Mouse (Mus musculus) MEL (cell line): ENCODE measurements around the gene Gm42715. TPM values are rescaled to one million over a fixed set of nuclear protein-coding genes. Genes with fewer than 3 reads are reported as not detected.

Source experiments
- DNase-seq: peaks from one replicate; pipeline ENCODE4 v3.0.0; 2011; ENCODE audit warnings: low read depth, low spot score
- H3K27ac ChIP-seq: 2 replicates; pipeline ENCODE4 v1.5.1; 2012; ENCODE audit warnings: low read depth, mild to moderate bottlenecking, control low read depth, low read length, moderate library complexity; ENCODE audit not compliant: control insufficient read depth
- H3K27me3 ChIP-seq, 2 experiments: fragments of 150-350 bp in 1 of 2; sonication (generic) in 1 of 2; 2 replicates each; pipeline ENCODE4 v1.6.1; 2012; ENCODE audit warnings: low read length in 2 of 2, mild to moderate bottlenecking in 2 of 2, improper control_type of control experiment in 1 of 2, moderate library complexity in 1 of 2; ENCODE audit not compliant: insufficient read depth in 2 of 2, control insufficient read depth in 1 of 2
- H3K36me3 ChIP-seq, 2 experiments: 2 replicates each; pipeline ENCODE4 v1.6.1; 2012 to 2014; ENCODE audit warnings: low read length in 2 of 2, improper control_type of control experiment in 1 of 2, inconsistent platforms in 1 of 2, mild to moderate bottlenecking in 1 of 2; ENCODE audit not compliant: insufficient read depth in 2 of 2, control insufficient read depth in 1 of 2
- H3K4me1 ChIP-seq, 2 experiments: fragments of 150-350 bp in 1 of 2; sonication (generic) in 1 of 2; 2 replicates each; pipeline ENCODE4 v1.6.1; 2012; ENCODE audit warnings: low read length in 2 of 2, improper control_type of control experiment in 1 of 2, mild to moderate bottlenecking in 1 of 2; ENCODE audit not compliant: insufficient read depth in 2 of 2, control insufficient read depth in 1 of 2
- H3K4me3 ChIP-seq, 2 experiments: fragments of 150-350 bp in 1 of 2; sonication (generic) in 1 of 2; 2 replicates each; pipeline ENCODE4 v1.5.1; 2012; ENCODE audit warnings: low read depth in 2 of 2, low read length in 2 of 2, mild to moderate bottlenecking in 2 of 2, moderate library complexity in 2 of 2, control low read depth in 1 of 2, improper control_type of control experiment in 1 of 2; ENCODE audit not compliant: control insufficient read depth in 1 of 2, insufficient read depth in 1 of 2
- H3K79me2 ChIP-seq: 2 replicates; pipeline ENCODE4 v1.6.1; 2012; ENCODE audit warnings: mild to moderate bottlenecking, low read length, moderate library complexity; ENCODE audit not compliant: control insufficient read depth, poor library complexity, insufficient read depth
- H3K9ac ChIP-seq: 2 replicates; pipeline ENCODE4 v1.6.1; 2012; ENCODE audit warnings: low read depth, mild to moderate bottlenecking, control low read depth, low read length, moderate library complexity; ENCODE audit not compliant: control insufficient read depth, poor library complexity, severe bottlenecking
- H3K9me3 ChIP-seq: fragments of 150-350 bp; sonication (generic); replicated peaks from 2 replicates; pipeline ENCODE4 v1.6.1; 2012; ENCODE audit warnings: mild to moderate bottlenecking, low read length, improper control_type of control experiment, moderate library complexity; ENCODE audit not compliant: insufficient read depth
- CHD1 ChIP-seq: IDR thresholded peaks from 2 replicates; pipeline ENCODE4 v1.6.1; 2012; ENCODE audit warnings: low read depth, mild to moderate bottlenecking, inconsistent platforms, low read length, improper control_type of control experiment
- CHD2 ChIP-seq: IDR thresholded peaks from 2 replicates; pipeline ENCODE4 v1.6.1; 2011; ENCODE audit warnings: low read length, improper control_type of control experiment
- CTCF ChIP-seq, 3 experiments: IDR thresholded peaks in 2 of 3; conservative IDR thresholded peaks in 1 of 3; 2 replicates each; pipeline ENCODE4 v1.5.1; 2011 to 2012; ENCODE audit warnings: low read length in 3 of 3, low read depth in 2 of 3, mild to moderate bottlenecking in 2 of 3, improper control_type of control experiment in 1 of 3, inconsistent platforms in 1 of 3, mixed read lengths in 1 of 3, moderate library complexity in 1 of 3; ENCODE audit not compliant: control insufficient read depth in 1 of 3, insufficient read depth in 1 of 3, poor library complexity in 1 of 3, severe bottlenecking in 1 of 3
- E2F4 ChIP-seq: IDR thresholded peaks from 2 replicates; pipeline ENCODE4 v1.6.1; 2011; ENCODE audit warnings: low read depth, low read length, improper control_type of control experiment, borderline replicate concordance
- EP300 ChIP-seq, 2 experiments: IDR thresholded peaks; 2 replicates each; pipeline ENCODE4 v1.6.1; 2011; ENCODE audit warnings: improper control_type of control experiment in 2 of 2, low read length in 2 of 2, low read depth in 1 of 2, mild to moderate bottlenecking in 1 of 2
- ETS1 ChIP-seq: IDR thresholded peaks from 2 replicates; pipeline ENCODE4 v1.6.1; 2012; ENCODE audit warnings: low read depth, mild to moderate bottlenecking, inconsistent platforms, low read length, improper control_type of control experiment, moderate library complexity
- GABPA ChIP-seq: IDR thresholded peaks from 2 replicates; pipeline ENCODE4 v1.6.1; 2012; ENCODE audit warnings: low read depth, mild to moderate bottlenecking, inconsistent platforms, low read length, improper control_type of control experiment, moderate library complexity
- GATA1 ChIP-seq: IDR thresholded peaks from 2 replicates; pipeline ENCODE4 v1.6.1; 2011; ENCODE audit warnings: low read depth, low read length, improper control_type of control experiment
- HCFC1 ChIP-seq: IDR thresholded peaks from 2 replicates; pipeline ENCODE4 v1.6.1; 2012; ENCODE audit warnings: low read depth, mild to moderate bottlenecking, inconsistent platforms, low read length, improper control_type of control experiment, moderate library complexity
- JUND ChIP-seq: IDR thresholded peaks from 2 replicates; pipeline ENCODE4 v1.6.1; 2011; ENCODE audit warnings: low read depth, mild to moderate bottlenecking, improper control_type of control experiment, low read length
- KAT2A ChIP-seq: conservative IDR thresholded peaks from 2 replicates; pipeline ENCODE4 v1.6.1; 2012; ENCODE audit warnings: low read depth, low read length, improper control_type of control experiment, inconsistent platforms
- MAFK ChIP-seq: IDR thresholded peaks from 2 replicates; pipeline ENCODE4 v1.6.1; 2011; ENCODE audit warnings: low read depth, mild to moderate bottlenecking, low read length, improper control_type of control experiment, borderline replicate concordance
- MAX ChIP-seq: IDR thresholded peaks from 2 replicates; pipeline ENCODE4 v1.6.1; 2011; ENCODE audit warnings: low read length, improper control_type of control experiment
- MAZ ChIP-seq: IDR thresholded peaks from 2 replicates; pipeline ENCODE4 v1.6.1; 2012; ENCODE audit warnings: low read depth, mild to moderate bottlenecking, inconsistent platforms, low read length, improper control_type of control experiment
- MEF2A ChIP-seq: IDR thresholded peaks from 2 replicates; pipeline ENCODE4 v1.6.1; 2014; ENCODE audit warnings: low read depth, mild to moderate bottlenecking, inconsistent platforms, low read length, improper control_type of control experiment; ENCODE audit not compliant: poor library complexity, insufficient replicate concordance, severe bottlenecking; ENCODE audit errors: extremely low read depth
- MYB ChIP-seq: IDR thresholded peaks from 2 replicates; pipeline ENCODE4 v1.6.1; 2011; ENCODE audit warnings: mild to moderate bottlenecking, low read depth, low read length, improper control_type of control experiment
- MYC ChIP-seq: IDR thresholded peaks from 2 replicates; pipeline ENCODE4 v1.6.1; 2011; ENCODE audit warnings: low read depth, mild to moderate bottlenecking, low read length, improper control_type of control experiment, moderate library complexity
- NELFE ChIP-seq: IDR thresholded peaks from 2 replicates; pipeline ENCODE4 v1.6.1; 2011; ENCODE audit warnings: low read depth, low read length, improper control_type of control experiment
- NRF1 ChIP-seq: IDR thresholded peaks from 2 replicates; pipeline ENCODE4 v1.6.1; 2014; ENCODE audit warnings: low read depth, mild to moderate bottlenecking, inconsistent platforms, low read length, improper control_type of control experiment, moderate library complexity; ENCODE audit not compliant: poor library complexity, insufficient read depth, severe bottlenecking
- POLR2A ChIP-seq, 2 experiments: IDR thresholded peaks; 2 replicates each; pipeline ENCODE4 v1.6.1; 2011 to 2012; ENCODE audit warnings: low read length in 2 of 2, mild to moderate bottlenecking in 2 of 2, control low read depth in 1 of 2, improper control_type of control experiment in 1 of 2, low read depth in 1 of 2, moderate library complexity in 1 of 2; ENCODE audit not compliant: control insufficient read depth in 1 of 2, insufficient read depth in 1 of 2, poor library complexity in 1 of 2
- POLR2AphosphoS5 ChIP-seq: IDR thresholded peaks from 2 replicates; pipeline ENCODE4 v1.6.1; 2012; ENCODE audit warnings: low read depth, borderline replicate concordance, mild to moderate bottlenecking, inconsistent platforms, low read length, moderate library complexity, mixed read lengths
- SIN3A ChIP-seq: IDR thresholded peaks from 2 replicates; pipeline ENCODE4 v1.6.1; 2012; ENCODE audit warnings: low read length, improper control_type of control experiment, inconsistent platforms
- TAL1 ChIP-seq: IDR thresholded peaks from 2 replicates; pipeline ENCODE4 v1.6.1; 2012; ENCODE audit warnings: mild to moderate bottlenecking, inconsistent platforms, low read length, moderate library complexity, mixed read lengths
- TBP ChIP-seq: IDR thresholded peaks from 2 replicates; pipeline ENCODE4 v1.8.0; 2011; ENCODE audit warnings: low read depth, low read length, improper control_type of control experiment
- TCF12 ChIP-seq: IDR thresholded peaks from 2 replicates; pipeline ENCODE4 v1.6.1; 2014; ENCODE audit warnings: low read depth, mild to moderate bottlenecking, inconsistent platforms, low read length, improper control_type of control experiment, moderate library complexity
- UBTF ChIP-seq: IDR thresholded peaks from 2 replicates; pipeline ENCODE4 v1.6.1; 2012; ENCODE audit warnings: low read depth, mild to moderate bottlenecking, inconsistent platforms, low read length, improper control_type of control experiment, moderate library complexity, borderline replicate concordance; ENCODE audit not compliant: insufficient read depth
- USF1 ChIP-seq: IDR thresholded peaks from 2 replicates; pipeline ENCODE4 v1.6.1; 2014; ENCODE audit warnings: low read depth, mild to moderate bottlenecking, inconsistent platforms, low read length, improper control_type of control experiment, moderate library complexity
- USF2 ChIP-seq, 2 experiments: IDR thresholded peaks; 2 replicates each; pipeline ENCODE4 v1.6.1; 2011 to 2012; ENCODE audit warnings: improper control_type of control experiment in 2 of 2, low read length in 2 of 2, borderline replicate concordance in 1 of 2, inconsistent platforms in 1 of 2, low read depth in 1 of 2, mild to moderate bottlenecking in 1 of 2; ENCODE audit not compliant: insufficient read depth in 1 of 2
- ZC3H11A ChIP-seq: IDR thresholded peaks from 2 replicates; pipeline ENCODE4 v1.6.1; 2012; ENCODE audit warnings: low read depth, mild to moderate bottlenecking, inconsistent platforms, low read length, improper control_type of control experiment
- ZKSCAN1 ChIP-seq: IDR thresholded peaks from 2 replicates; pipeline ENCODE4 v1.6.1; 2012; ENCODE audit warnings: low read depth, mild to moderate bottlenecking, inconsistent platforms, low read length, improper control_type of control experiment, moderate library complexity
- ZNF384 ChIP-seq: IDR thresholded peaks from 2 replicates; pipeline ENCODE4 v1.6.1; 2012; ENCODE audit warnings: low read depth, mild to moderate bottlenecking, inconsistent platforms, low read length, improper control_type of control experiment
- polyA plus RNA-seq, 2 experiments: library from polyadenylated mRNA; stranded (reverse) in 1 of 2; unstranded in 1 of 2; fragments of >175 nt in 1 of 2; fragments of >200 nt in 1 of 2; gene quantifications; 2 replicates each; pipeline versions ENCODE4 v1.2.1 to v1.2.4; 2012; ENCODE audit warnings: low replicate concordance in 2 of 2, low read depth in 1 of 2; ENCODE audit not compliant: insufficient read length in 2 of 2, insufficient read depth in 1 of 2, missing spikeins in 1 of 2
- total RNA-seq: library from RNA; depleted of rRNA; stranded (reverse); fragments of 300-350 nt; gene quantifications from 2 replicates; pipeline ENCODE4 v1.2.3, GENCODE M21; 2012

Gm42715 gene
- total and polyA plus RNA-seq, 3 experiments: 9.0 to 25.4 TPM; not detected in 1

GRCm38 (mm10) chr7:127511241-127511640, 8.1 kb upstream of the Gm42715 start:
- no peak for DNase-seq
- TF ChIP-seq CTCF (IDR thresholded peaks at IDR 0.05 in 2 of 3, conservative IDR thresholded peaks at IDR 0.05 in 1 of 3; ENCODE audit: control insufficient read depth in 1 of 3, insufficient read depth in 1 of 3, low read depth in 2 of 3, low read length in 3 of 3, poor library complexity in 1 of 3, severe bottlenecking in 1 of 3) (peak in 1 of 3 experiments; percentile 23; a peak in 1 of 6 replicates), MAZ (no peak)
- H3K9ac ChIP-seq: peak overlapping the region; percentile 88
- H3K79me2 ChIP-seq: peaks cover 30% of the 10 kb centered on the region
- H3K36me3 ChIP-seq: peaks cover 6 to 34% of the 10 kb centered on the region in 2 experiments
- peak overlapping the region; percentile 76 for H3K27ac ChIP-seq
- H3K9me3 ChIP-seq: no peaks in the 10 kb centered on the region
- H3K4me1 ChIP-seq: peaks cover 3 to 9% of the 10 kb centered on the region in 2 experiments; a peak in 2 of 4 replicates
- no peaks in the 10 kb centered on the region for H3K27me3 ChIP-seq
- peak overlapping the region; percentile 60 to 78 for H3K4me3 ChIP-seq

DNA sequence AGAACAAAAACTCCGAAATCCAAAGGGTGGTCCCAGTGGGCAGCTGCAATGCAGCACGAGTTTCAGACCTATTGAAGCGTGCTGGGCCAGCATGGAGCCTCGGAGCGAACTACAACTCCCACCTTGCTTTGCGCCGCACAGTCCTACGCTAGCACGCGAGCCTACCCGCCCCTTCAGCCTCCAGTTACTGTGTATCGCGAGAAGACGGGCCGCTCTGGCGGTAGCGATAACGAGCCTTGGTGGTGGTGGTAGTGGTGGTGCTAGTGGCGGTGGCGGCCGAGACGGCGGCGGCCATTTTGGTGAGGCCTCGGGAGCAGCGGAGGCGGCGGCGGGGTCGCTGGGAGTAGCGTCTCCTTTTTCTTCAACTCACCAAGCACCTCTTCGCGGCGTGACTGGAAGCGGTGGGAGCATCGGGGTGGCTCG, 7.6 kb upstream of the Gm42715 start, which contains the start of gene Srcap:
Gene Srcap, plus strand, starts transcription at position 176 of the 423 bp plus-strand sequence.
- Histone ChIP-seq H3K4me1 (peaks cover 3 to 9% of the 10 kb centered on the region in 2 experiments; a peak in 2 of 4 replicates), H3K36me3 (peaks cover 6 to 35% of the 10 kb centered on the region in 2 experiments), H3K9me3 (no peaks in the 10 kb centered on the region), H3K27ac (peak within 1 kb of the TSS; percentile 95), H3K9ac (peak within 1 kb of the TSS; percentile 97), H3K27me3 (no peaks in the 10 kb centered on the region), H3K4me3 (peak within 1 kb of the TSS; percentile 69 to 78), H3K79me2 (peaks cover 32% of the 10 kb centered on the region)
- peak; percentile 99 for DNase-seq
- TF ChIP-seq USF2 (IDR thresholded peaks at IDR 0.05; ENCODE audit: borderline replicate concordance in 1 of 2, insufficient read depth in 1 of 2, low read depth in 1 of 2, low read length in 2 of 2) (no peak), ETS1 (peak; percentile 29; the same call in 1 of the 2 replicates), MAFK (no peak), POLR2AphosphoS5 (0 out of 2 replicates have a peak, but pooled peaks have one; percentile 69), NELFE (peak; percentile 79), POLR2A (IDR thresholded peaks at IDR 0.05; ENCODE audit: control insufficient read depth in 1 of 2, insufficient read depth in 1 of 2, low read depth in 1 of 2, low read length in 2 of 2, poor library complexity in 1 of 2) (peak; percentile 92 to 96; a peak in 3 of 4 replicates), ZKSCAN1 (no peak), SIN3A (peak; percentile 66), HCFC1 (peak; percentile 97), E2F4 (no peak), TBP (peak; percentile 87), KAT2A (no peak; the same call in 1 of the 2 replicates), GATA1 (peak; percentile 58; the same call in 1 of the 2 replicates), MAZ (no peak), EP300 (IDR thresholded peaks at IDR 0.05; ENCODE audit: low read depth in 1 of 2, low read length in 2 of 2) (no peak), ZNF384 (no peak), CHD1 (no peak), MAX (peak; percentile 83), TCF12 (peak; percentile 65; the same call in 1 of the 2 replicates), USF1 (no peak), MEF2A (no peak), MYC (peak; percentile 98), GABPA (no peak), CHD2 (peak; percentile 98), JUND (no peak), NRF1 (no peak), TAL1 (peak; percentile 54), UBTF (no peak; the same call in 1 of the 2 replicates), ZC3H11A (no peak), MYB (no peak)
